Mouse (Mus musculus): ENCODE results near the gene Gak.

DNA sequence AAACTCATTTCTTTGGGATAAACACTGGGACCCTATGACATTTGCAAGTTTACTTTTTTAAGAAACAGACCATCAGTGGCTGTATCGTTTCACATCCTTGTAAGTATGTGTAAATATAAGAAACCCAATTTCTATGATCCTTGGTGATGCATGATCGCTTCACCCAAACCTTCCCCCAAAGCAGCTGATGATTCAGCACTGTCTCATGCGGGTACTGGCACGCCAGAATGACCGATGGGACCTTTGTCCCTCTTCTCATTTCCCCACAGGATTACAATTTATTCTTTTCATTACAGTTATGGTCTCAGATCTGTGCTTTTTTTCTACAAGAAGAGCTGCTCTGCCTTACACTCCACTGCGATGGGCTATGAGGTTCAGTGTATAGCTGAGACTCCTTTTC is 56.5 kb downstream of the Gak start:
- no peak for TF ChIP-seq GATA1 (IDR thresholded peaks at IDR 0.05; ENCODE audit: borderline replicate concordance, low read length)
- TF ChIP-seq FLI1 (IDR thresholded peaks at IDR 0.05; ENCODE audit: low read length), result no peak
